Mouse (Mus musculus) embryonic facial prominence, embryonic 12.5 days (tissue): ENCODE measurements around the gene Lins1. TPM values are rescaled to one million over a fixed set of nuclear protein-coding genes. Genes with fewer than 3 reads are reported as not detected.
A peak's percentile ranks its signal among the peaks of the same experiment; 100 is the strongest.

Source experiments
- ATAC-seq: fragments of 200-750 bp; cut with Nextera tagmentation; 2 replicates; pipeline ENCODE4 v1.8.0; 2017; ENCODE audit not compliant: insufficient number of reproducible peaks, insufficient read depth, low FRiP score, low TSS enrichment
- H3K27ac ChIP-seq: fragments of 300-500 bp; sonication (generic); 2 replicates; pipeline ENCODE4 v1.5.1; 2016; ENCODE audit warnings: mild to moderate bottlenecking
- H3K27me3 ChIP-seq: fragments of 300-500 bp; sonication (generic); 2 replicates; pipeline ENCODE4 v1.6.1; 2016; ENCODE audit warnings: mild to moderate bottlenecking, moderate library complexity
- H3K36me3 ChIP-seq: fragments of 300-500 bp; sonication (generic); 2 replicates; pipeline ENCODE4 v1.6.1; 2016; ENCODE audit warnings: mild to moderate bottlenecking
- H3K4me1 ChIP-seq: fragments of 300-500 bp; sonication (generic); 2 replicates; pipeline ENCODE4 v1.6.1; 2016
- H3K4me2 ChIP-seq: fragments of 300-500 bp; sonication (generic); replicated peaks from 2 replicates; pipeline ENCODE4 v1.6.1; 2016; ENCODE audit warnings: mild to moderate bottlenecking, moderate library complexity
- H3K4me3 ChIP-seq: fragments of 300-500 bp; sonication (generic); 2 replicates; pipeline ENCODE4 v1.5.1; 2016; ENCODE audit warnings: mild to moderate bottlenecking
- H3K9ac ChIP-seq: fragments of 300-500 bp; sonication (generic); 2 replicates; pipeline ENCODE4 v1.6.1; 2016; ENCODE audit warnings: mild to moderate bottlenecking, moderate library complexity
- H3K9me3 ChIP-seq: fragments of 300-500 bp; sonication (generic); 2 replicates; pipeline ENCODE4 v1.6.1; 2016; ENCODE audit warnings: mild to moderate bottlenecking, moderate library complexity
- WGBS: fragments of 180-500 bp; shearing (Covaris S2); methylation state at CpG from one replicate; pipeline ENCODE4 v1.1.7; 2016; 5-methylcytosine and 5-hydroxymethylcytosine counted together
- polyA plus RNA-seq: library from polyadenylated mRNA; unstranded; fragments of >200 nt; fragmentation: Nextera tagmentation; extraction: Ambion mirVana; gene quantifications from 2 replicates; pipeline ENCODE4 v1.2.1, GENCODE M21; 2016

Gene Lins1
- polyA plus RNA-seq: 26.9 and 27.8 TPM in 2 replicates

DNA sequence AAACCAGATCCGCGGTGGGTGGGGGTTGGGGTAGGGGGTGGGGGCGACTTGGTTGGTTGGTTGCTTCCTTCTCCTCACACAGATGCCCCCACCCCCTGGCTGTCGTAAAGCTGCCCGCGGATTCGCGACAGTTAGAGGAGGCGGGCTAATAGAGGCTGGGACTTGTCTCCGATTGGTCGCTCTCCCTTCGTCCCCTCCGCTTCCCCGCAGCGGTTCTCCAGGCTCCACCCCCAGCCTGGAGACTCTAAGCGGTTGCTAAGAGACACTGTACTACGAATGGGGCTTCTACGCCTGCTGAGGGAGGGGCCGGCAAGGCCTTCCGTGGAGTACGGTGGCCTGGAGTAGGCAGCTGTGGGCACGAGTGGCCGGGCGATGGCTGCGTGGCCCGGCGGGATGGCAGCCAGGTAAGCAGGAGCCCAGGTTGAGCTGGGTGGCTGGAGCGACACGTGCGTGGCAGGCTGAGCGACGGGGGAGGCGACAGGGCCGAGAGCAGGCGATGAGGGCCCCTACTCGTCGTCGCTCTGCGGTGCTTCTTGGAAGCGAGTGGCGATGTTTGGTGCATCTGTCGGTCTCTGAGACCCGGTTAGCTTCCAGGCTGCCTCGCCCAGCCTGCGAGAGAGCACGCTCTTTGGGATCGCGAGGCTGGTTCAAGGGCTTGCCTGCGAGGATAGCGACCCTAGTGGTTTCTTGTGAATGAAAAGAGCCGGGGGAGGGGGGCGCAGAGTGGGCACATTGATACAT, at the start of gene Lins1:
Gene Lins1 (plus strand): TSS at position 270 of the 741 bp plus-strand sequence.
- WGBS: 1% methylated on average over 52 of the region's 52 CpGs
- Histone ChIP-seq H3K36me3 (no peaks in the 10 kb centered on the region), H3K27ac (peak within 1 kb of the TSS; percentile 78), H3K9me3 (no peaks in the 10 kb centered on the region), H3K27me3 (no peaks in the 10 kb centered on the region), H3K9ac (peak within 1 kb of the TSS; percentile 88), H3K4me3 (peak within 1 kb of the TSS; percentile 82), H3K4me1 (peaks cover 10% of the 10 kb centered on the region), H3K4me2 (peak within 1 kb of the TSS; percentile 91)
- ATAC-seq: peak; percentile 99

- Histone ChIP-seq H3K27ac (no peak overlapping the region), H3K4me2 (no peak overlapping the region), H3K36me3 (peaks cover 23% of the 10 kb centered on the region), H3K27me3 (no peaks in the 10 kb centered on the region), H3K9ac (no peak overlapping the region), H3K4me3 (no peak overlapping the region), H3K4me1 (no peaks in the 10 kb centered on the region), H3K9me3 (no peaks in the 10 kb centered on the region)
- WGBS: 98% methylated on average over 2 of the region's 2 CpGs
- no peak for ATAC-seq
Observed at GRCm38 (mm10) chr7:66645736-66646135, 44.0 kb upstream of the Lins1 start.

DNA sequence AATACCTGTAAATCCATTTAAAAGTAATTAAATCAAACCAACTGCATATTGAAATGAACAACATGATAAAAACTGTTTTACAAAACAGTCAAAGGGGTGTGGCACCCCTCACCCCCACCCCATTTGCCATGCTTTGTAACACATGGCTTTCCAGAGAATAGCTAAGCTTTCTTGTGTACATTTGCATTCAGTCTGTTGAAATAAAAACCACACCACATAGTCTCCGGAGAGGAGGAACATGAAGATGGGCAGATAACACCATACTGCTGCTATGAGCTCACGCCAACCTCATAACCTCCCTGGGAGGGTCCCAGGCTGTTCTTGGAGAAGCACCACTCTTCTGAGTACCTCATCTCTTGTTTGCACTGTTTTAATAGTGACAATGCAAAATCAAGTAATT, 40.5 kb upstream of the Lins1 start:
- Histone ChIP-seq H3K36me3 (peaks cover 20% of the 10 kb centered on the region), H3K9ac (no peak overlapping the region), H3K27ac (no peak overlapping the region), H3K27me3 (no peaks in the 10 kb centered on the region), H3K4me3 (no peak overlapping the region), H3K4me1 (peaks cover 2% of the 10 kb centered on the region; the same call in 1 of the 2 replicates), H3K4me2 (no peak overlapping the region), H3K9me3 (no peaks in the 10 kb centered on the region)
- 88% methylated on average over 2 of the region's 2 CpGs for WGBS
- no peak for ATAC-seq

GRCm38 (mm10) chr7:66650883-66651282, 38.8 kb upstream of the Lins1 start:
- Histone ChIP-seq H3K4me1 (peaks cover 2% of the 10 kb centered on the region; the same call in 1 of the 2 replicates), H3K9ac (no peak overlapping the region), H3K36me3 (peaks cover 34% of the 10 kb centered on the region), H3K9me3 (no peaks in the 10 kb centered on the region), H3K27me3 (no peaks in the 10 kb centered on the region), H3K4me2 (no peak overlapping the region), H3K4me3 (no peak overlapping the region), H3K27ac (no peak overlapping the region)
- WGBS: 80% methylated on average over 5 of the region's 5 CpGs
- ATAC-seq: no peak

DNA sequence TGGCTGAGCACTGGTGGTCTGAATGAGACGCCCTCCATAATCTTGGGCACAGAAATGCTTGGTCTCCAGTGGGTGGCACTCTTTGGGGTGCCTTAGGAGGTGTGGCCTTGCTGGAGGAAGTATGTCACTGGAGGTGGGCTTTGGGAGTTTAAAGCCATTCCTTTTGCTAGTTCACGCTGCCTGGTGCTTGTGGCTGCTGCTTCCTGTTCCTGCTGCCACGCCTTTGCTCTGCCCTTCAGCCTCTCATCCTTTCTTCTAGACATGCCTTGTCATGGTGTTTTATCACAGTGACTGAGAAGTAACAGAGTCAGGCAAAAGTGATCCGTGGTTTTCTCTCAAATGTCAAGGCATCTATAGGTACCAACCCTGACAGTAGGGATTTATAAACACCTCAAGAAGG, 37.5 kb upstream of the Lins1 start:
- WGBS: 79% methylated on average over 4 of the region's 4 CpGs
- Histone ChIP-seq H3K4me2 (no peak overlapping the region), H3K9ac (no peak overlapping the region), H3K4me1 (peaks cover 2% of the 10 kb centered on the region; the same call in 1 of the 2 replicates), H3K36me3 (peaks cover 39% of the 10 kb centered on the region), H3K9me3 (no peaks in the 10 kb centered on the region), H3K27me3 (no peaks in the 10 kb centered on the region), H3K27ac (no peak overlapping the region), H3K4me3 (no peak overlapping the region)
- ATAC-seq: no peak

GRCm38 (mm10) chr7:66653596-66653995, 36.1 kb upstream of the Lins1 start:
- no peaks in the 10 kb centered on the region for H3K9me3 ChIP-seq
- no peak overlapping the region for H3K9ac ChIP-seq
- no peak overlapping the region for H3K27ac ChIP-seq
- WGBS: 89% methylated on average over 9 of the region's 9 CpGs
- ATAC-seq: no peak
- no peak overlapping the region for H3K4me2 ChIP-seq
- no peaks in the 10 kb centered on the region for H3K27me3 ChIP-seq
- no peak overlapping the region for H3K4me3 ChIP-seq
- H3K4me1 ChIP-seq: peaks cover 2% of the 10 kb centered on the region; the same call in 1 of the 2 replicates
- H3K36me3 ChIP-seq: peaks cover 36% of the 10 kb centered on the region

GRCm38 (mm10) chr7:66655471-66655870, 34.2 kb upstream of the Lins1 start:
- Histone ChIP-seq H3K9me3 (no peaks in the 10 kb centered on the region), H3K27ac (no peak overlapping the region), H3K27me3 (no peaks in the 10 kb centered on the region), H3K4me2 (no peak overlapping the region), H3K4me1 (peaks cover 2% of the 10 kb centered on the region; the same call in 1 of the 2 replicates), H3K36me3 (peaks cover 50% of the 10 kb centered on the region), H3K4me3 (no peak overlapping the region), H3K9ac (no peak overlapping the region)
- ATAC-seq: no peak
- WGBS: 83% methylated on average over 9 of the region's 9 CpGs

DNA sequence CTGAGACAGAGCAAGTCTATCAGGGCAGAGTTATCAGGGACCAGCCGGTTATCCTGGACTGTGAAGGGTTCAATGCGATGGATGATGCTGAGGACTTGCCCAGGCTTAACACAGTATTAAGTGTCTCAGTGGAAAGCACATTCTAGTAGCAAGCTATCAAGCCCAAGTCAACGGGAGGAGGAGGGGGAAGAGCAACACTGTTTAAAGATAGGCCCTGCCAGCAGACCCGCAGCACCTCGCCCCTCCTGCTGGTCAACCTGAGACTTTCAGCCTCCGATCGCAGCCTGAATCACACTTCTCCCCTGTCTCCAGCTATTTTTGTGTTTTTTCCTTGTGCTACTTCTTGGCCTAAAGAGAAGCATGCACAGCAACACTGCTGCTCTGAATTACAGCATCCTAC, 29.4 kb upstream of the Lins1 start:
- H3K36me3 ChIP-seq: peaks cover 37% of the 10 kb centered on the region
- H3K4me2 ChIP-seq: no peak overlapping the region
- 67% methylated on average over 7 of the region's 7 CpGs for WGBS
- H3K4me3 ChIP-seq: no peak overlapping the region
- ATAC-seq: peak; percentile 39
- H3K27ac ChIP-seq: no peak overlapping the region
- H3K9me3 ChIP-seq: no peaks in the 10 kb centered on the region
- H3K27me3 ChIP-seq: no peaks in the 10 kb centered on the region
- H3K4me1 ChIP-seq: no peaks in the 10 kb centered on the region
- H3K9ac ChIP-seq: no peak overlapping the region

GRCm38 (mm10) chr7:66660972-66661371, 28.7 kb upstream of the Lins1 start:
- Histone ChIP-seq H3K4me2 (no peak overlapping the region), H3K36me3 (peaks cover 30% of the 10 kb centered on the region), H3K4me3 (no peak overlapping the region), H3K27me3 (no peaks in the 10 kb centered on the region), H3K4me1 (no peaks in the 10 kb centered on the region), H3K9me3 (no peaks in the 10 kb centered on the region), H3K9ac (no peak overlapping the region), H3K27ac (no peak overlapping the region)
- WGBS: 76% methylated on average over 8 of the region's 8 CpGs
- no peak for ATAC-seq

GRCm38 (mm10) chr7:66661572-66661971, 28.1 kb upstream of the Lins1 start:
- no peak overlapping the region for H3K4me3 ChIP-seq
- WGBS: 23% methylated on average over 8 of the region's 8 CpGs
- ATAC-seq: no peak
- H3K9me3 ChIP-seq: no peaks in the 10 kb centered on the region
- H3K36me3 ChIP-seq: peaks cover 31% of the 10 kb centered on the region
- no peak overlapping the region for H3K27ac ChIP-seq
- H3K4me2 ChIP-seq: peak overlapping the region; percentile 16; the same call in 1 of the 2 replicates
- H3K9ac ChIP-seq: no peak overlapping the region
- no peaks in the 10 kb centered on the region for H3K4me1 ChIP-seq
- no peaks in the 10 kb centered on the region for H3K27me3 ChIP-seq

- Histone ChIP-seq H3K27ac (no peak overlapping the region), H3K27me3 (no peaks in the 10 kb centered on the region), H3K9me3 (0 out of 2 replicates have a peak, but pooled peaks cover 4% of the 10 kb centered on the region), H3K36me3 (peaks cover 25% of the 10 kb centered on the region), H3K4me3 (no peak overlapping the region), H3K4me1 (no peaks in the 10 kb centered on the region), H3K4me2 (no peak overlapping the region), H3K9ac (no peak overlapping the region)
- WGBS: 89% methylated on average over 3 of the region's 3 CpGs
- no peak for ATAC-seq
Observed at GRCm38 (mm10) chr7:66663548-66663947, 26.1 kb upstream of the Lins1 start.

DNA sequence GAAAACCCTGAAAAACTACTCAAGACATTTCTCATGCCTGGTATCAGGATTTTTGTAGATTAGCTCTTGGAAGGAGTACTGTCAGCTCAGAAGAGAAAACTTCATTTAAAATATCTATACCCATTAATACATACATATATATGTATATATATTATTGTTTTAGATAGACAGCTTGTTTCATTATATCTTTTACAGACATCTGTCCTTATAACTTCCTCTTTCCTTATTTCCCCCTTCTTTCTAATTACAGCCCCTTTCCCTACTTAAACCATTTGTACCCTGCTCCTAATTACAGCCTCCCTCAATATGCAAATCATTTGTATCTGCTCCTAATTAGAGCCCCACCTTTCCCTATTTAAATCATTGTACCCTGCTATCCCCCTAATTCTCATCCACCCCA, 22.6 kb upstream of the Lins1 start:
- no peak overlapping the region for H3K27ac ChIP-seq
- no peak overlapping the region for H3K4me3 ChIP-seq

More for the DNA sequence above, 22.6 kb upstream of the Lins1 start:
- Histone ChIP-seq H3K36me3 (peaks cover 32% of the 10 kb centered on the region), H3K4me1 (no peaks in the 10 kb centered on the region), H3K27me3 (no peaks in the 10 kb centered on the region), H3K4me2 (no peak overlapping the region), H3K9ac (no peak overlapping the region), H3K9me3 (0 out of 2 replicates have a peak, but pooled peaks cover 9% of the 10 kb centered on the region)
- ATAC-seq: no peak
